Mouse (Mus musculus) myocyte (in vitro differentiated cells): ENCODE measurements around the gene Khdrbs2. TPM values are rescaled to one million over a fixed set of nuclear protein-coding genes. Genes with fewer than 3 reads are reported as not detected.

ENCODE experiments used
- H3K27me3 ChIP-seq: one replicate; pipeline ENCODE4 v1.6.1; 2011; ENCODE audit not compliant: control insufficient read depth, insufficient read depth, insufficient read length
- H3K36me3 ChIP-seq: one replicate; pipeline ENCODE4 v1.6.1; 2011; ENCODE audit not compliant: control insufficient read depth, insufficient read depth
- H3K4me2 ChIP-seq: one replicate; pipeline ENCODE4 v1.6.1; 2011; ENCODE audit warnings: low read depth, control low read depth
- H3K4me3 ChIP-seq: one replicate; pipeline ENCODE4 v1.5.1; 2011; ENCODE audit warnings: mild to moderate bottlenecking, control low read depth, moderate library complexity
- H3K79me2 ChIP-seq: one replicate; pipeline ENCODE4 v1.6.1; 2011; ENCODE audit not compliant: control insufficient read depth, insufficient read depth
- H3ac ChIP-seq: one replicate; pipeline ENCODE4 v1.6.1; 2011; ENCODE audit not compliant: control insufficient read depth, insufficient read length
- CEBPB ChIP-seq: IDR thresholded peaks from 2 replicates; pipeline ENCODE4 v1.6.1; 2011; ENCODE audit warnings: mild to moderate bottlenecking, moderate library complexity; ENCODE audit not compliant: poor library complexity, insufficient read depth, severe bottlenecking
- E2F4 ChIP-seq: IDR thresholded peaks from one replicate; pipeline ENCODE4 v1.6.1; 2011; ENCODE audit warnings: mild to moderate bottlenecking, control low read depth, moderate library complexity; ENCODE audit not compliant: insufficient read depth
- MAX ChIP-seq: IDR thresholded peaks from one replicate; pipeline ENCODE4 v1.6.1; 2011; ENCODE audit warnings: low read depth, mild to moderate bottlenecking, control low read depth
- MYOD1 ChIP-seq, 3 experiments: IDR thresholded peaks; one replicate each; pipeline ENCODE4 v1.6.1; 2011; ENCODE audit warnings: control low read depth in 2 of 3, low read depth in 2 of 3, mild to moderate bottlenecking in 2 of 3, moderate library complexity in 1 of 3; ENCODE audit not compliant: insufficient read length in 2 of 3, control insufficient read depth in 1 of 3
- MYOG ChIP-seq, 3 experiments: IDR thresholded peaks; one replicate each; pipeline ENCODE4 v1.6.1; 2011; ENCODE audit warnings: control low read depth in 2 of 3, low read depth in 2 of 3, mild to moderate bottlenecking in 2 of 3; ENCODE audit not compliant: insufficient read length in 2 of 3, control insufficient read depth in 1 of 3, insufficient read depth in 1 of 3
- POLR2A ChIP-seq: IDR thresholded peaks from one replicate; pipeline ENCODE4 v1.6.1; 2011; ENCODE audit warnings: low read depth, mild to moderate bottlenecking, control low read depth, moderate library complexity; ENCODE audit not compliant: insufficient read length
- POLR2AphosphoS2 ChIP-seq: IDR thresholded peaks from one replicate; pipeline ENCODE4 v1.6.1; 2011; ENCODE audit warnings: low read depth, control low read depth; ENCODE audit not compliant: insufficient read length
- REST ChIP-seq: IDR thresholded peaks from one replicate; pipeline ENCODE4 v1.6.1; 2011; ENCODE audit warnings: mild to moderate bottlenecking, control low read depth, moderate library complexity; ENCODE audit not compliant: insufficient read depth, insufficient read length
- SRF ChIP-seq: IDR thresholded peaks from one replicate; pipeline ENCODE4 v1.6.1; 2011; ENCODE audit warnings: low read depth; ENCODE audit not compliant: control insufficient read depth, insufficient read length
- TCF12 ChIP-seq: IDR thresholded peaks from one replicate; pipeline ENCODE4 v1.6.1; 2011; ENCODE audit warnings: mild to moderate bottlenecking, control low read depth; ENCODE audit not compliant: poor library complexity, insufficient read depth, severe bottlenecking
- TCF3 ChIP-seq: IDR thresholded peaks from one replicate; pipeline ENCODE4 v1.6.1; 2011; ENCODE audit warnings: low read depth, control low read depth; ENCODE audit not compliant: insufficient read length
- USF1 ChIP-seq: IDR thresholded peaks from one replicate; pipeline ENCODE4 v1.6.1; 2011; ENCODE audit warnings: low read depth, mild to moderate bottlenecking, control low read depth, moderate library complexity
- polyA plus RNA-seq: library from polyadenylated mRNA; unstranded; fragments of >200 nt; fragmentation: generic; extraction: Trizol; gene quantifications from one replicate; pipeline ENCODE4 v1.2.1, GENCODE M21; 2012; ENCODE audit warnings: missing spikeins

Khdrbs2 gene
- polyA plus RNA-seq, 1 experiment, result 0.08 TPM

GRCm38 (mm10) chr1:32249602-32250001 is 77.1 kb downstream of the Khdrbs2 start:
- H3K36me3 ChIP-seq, result no peaks in the 10 kb centered on the region
- no peaks in the 10 kb centered on the region for H3K27me3 ChIP-seq
- TF ChIP-seq MYOD1 (IDR thresholded peaks at IDR 0.05; ENCODE audit: control insufficient read depth in 1 of 3, insufficient read length in 2 of 3, low read depth in 2 of 3) (no peak), MAX (no peak), POLR2A (no peak), POLR2AphosphoS2 (no peak), TCF3 (no peak), CEBPB (no peak), REST (no peak), TCF12 (no peak), USF1 (no peak), SRF (no peak), E2F4 (no peak), MYOG (IDR thresholded peaks at IDR 0.05; ENCODE audit: control insufficient read depth in 1 of 3, insufficient read depth in 1 of 3, insufficient read length in 2 of 3, low read depth in 2 of 3) (no peak)
- H3K79me2 ChIP-seq, result no peaks in the 10 kb centered on the region
- no peak overlapping the region for H3K4me3 ChIP-seq
- no peak overlapping the region for H3K4me2 ChIP-seq
- H3ac ChIP-seq, result no peak overlapping the region

- no peak for TF ChIP-seq MYOG (IDR thresholded peaks at IDR 0.05; ENCODE audit: control insufficient read depth in 1 of 3, insufficient read depth in 1 of 3, insufficient read length in 2 of 3, low read depth in 2 of 3)
- TF ChIP-seq E2F4, result no peak
- no peak for TF ChIP-seq TCF3
- TF ChIP-seq MYOD1 (IDR thresholded peaks at IDR 0.05; ENCODE audit: control insufficient read depth in 1 of 3, insufficient read length in 2 of 3, low read depth in 2 of 3), result no peak
- no peak for TF ChIP-seq POLR2AphosphoS2
- TF ChIP-seq SRF, result no peak
- no peak for TF ChIP-seq CEBPB
- TF ChIP-seq TCF12, result no peak
- no peak for TF ChIP-seq REST
- no peak for TF ChIP-seq POLR2A
- TF ChIP-seq USF1, result no peak
- TF ChIP-seq MAX, result no peak
These were observed 77.8 kb downstream of the Khdrbs2 start for GRCm38 (mm10) chr1:32250337-32250736.

DNA sequence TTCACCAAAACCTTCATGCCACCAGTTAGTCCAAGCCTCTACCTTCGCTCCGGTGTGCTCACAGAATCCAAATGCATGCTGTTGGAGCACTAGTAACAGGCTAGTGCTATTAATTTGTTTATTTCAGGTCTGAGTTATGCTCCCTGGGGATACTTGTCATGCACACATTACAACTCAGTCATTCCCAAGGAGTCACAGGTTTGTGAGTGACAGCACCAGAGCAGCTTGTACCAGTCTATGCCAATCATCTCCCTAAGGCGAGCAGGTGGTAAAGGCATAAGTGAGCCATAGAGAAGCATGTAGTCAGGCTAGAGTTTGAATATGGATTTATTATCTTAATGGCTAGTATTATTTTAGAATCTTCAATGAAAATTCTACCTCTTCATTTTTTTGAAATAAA is 86.4 kb downstream of the Khdrbs2 start:
- H3ac ChIP-seq, result no peak overlapping the region
- no peaks in the 10 kb centered on the region for H3K79me2 ChIP-seq
- no peaks in the 10 kb centered on the region for H3K27me3 ChIP-seq
- H3K4me3 ChIP-seq, result no peak overlapping the region
- no peaks in the 10 kb centered on the region for H3K36me3 ChIP-seq
- no peak overlapping the region for H3K4me2 ChIP-seq
- TF ChIP-seq POLR2AphosphoS2 (no peak), MYOD1 (IDR thresholded peaks at IDR 0.05; ENCODE audit: control insufficient read depth in 1 of 3, insufficient read length in 2 of 3, low read depth in 2 of 3) (no peak), TCF3 (no peak), E2F4 (no peak), MAX (no peak), USF1 (no peak), TCF12 (no peak), REST (no peak), SRF (no peak)

More at GRCm38 (mm10) chr1:32250337-32250736, 77.8 kb downstream of the Khdrbs2 start:
- Histone ChIP-seq H3K36me3 (no peaks in the 10 kb centered on the region), H3K79me2 (no peaks in the 10 kb centered on the region), H3K4me2 (no peak overlapping the region), H3K27me3 (no peaks in the 10 kb centered on the region), H3ac (no peak overlapping the region), H3K4me3 (no peak overlapping the region)

DNA sequence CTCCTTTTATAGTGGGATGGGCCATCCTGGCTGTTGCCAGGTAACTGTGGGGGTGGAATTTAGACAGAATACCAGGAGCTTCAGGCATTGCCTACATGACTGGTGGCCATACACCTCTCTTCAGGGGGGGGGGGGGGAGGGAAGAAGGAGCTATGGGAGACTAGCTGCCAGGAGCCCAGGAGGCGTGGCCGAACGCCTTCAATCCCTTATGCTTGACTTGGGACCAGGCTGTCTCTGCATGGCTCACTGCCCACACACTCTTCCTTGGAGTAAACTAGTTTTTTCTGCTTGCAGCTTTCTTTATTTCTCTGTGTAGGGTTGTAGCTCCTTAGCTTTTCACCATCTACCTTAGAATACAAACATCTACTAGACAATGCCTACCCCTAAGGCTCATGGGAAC is 98.0 kb downstream of the Khdrbs2 start:
- H3ac ChIP-seq, result no peak overlapping the region
- no peaks in the 10 kb centered on the region for H3K79me2 ChIP-seq
- no peak for TF ChIP-seq MAX
- no peak for TF ChIP-seq SRF
- no peak for TF ChIP-seq MYOD1 (IDR thresholded peaks at IDR 0.05; ENCODE audit: control insufficient read depth in 1 of 3, insufficient read length in 2 of 3, low read depth in 2 of 3)
- TF ChIP-seq USF1, result no peak
- TF ChIP-seq POLR2A, result no peak
- no peak for TF ChIP-seq E2F4
- TF ChIP-seq REST, result no peak
- TF ChIP-seq TCF3, result no peak
- no peak for TF ChIP-seq CEBPB
- no peak for TF ChIP-seq MYOG (IDR thresholded peaks at IDR 0.05; ENCODE audit: control insufficient read depth in 1 of 3, insufficient read depth in 1 of 3, insufficient read length in 2 of 3, low read depth in 2 of 3)
- no peak for TF ChIP-seq TCF12
- TF ChIP-seq POLR2AphosphoS2, result no peak
- H3K27me3 ChIP-seq, result no peaks in the 10 kb centered on the region
- no peak overlapping the region for H3K4me2 ChIP-seq
- no peak overlapping the region for H3K4me3 ChIP-seq
- H3K36me3 ChIP-seq, result no peaks in the 10 kb centered on the region

DNA sequence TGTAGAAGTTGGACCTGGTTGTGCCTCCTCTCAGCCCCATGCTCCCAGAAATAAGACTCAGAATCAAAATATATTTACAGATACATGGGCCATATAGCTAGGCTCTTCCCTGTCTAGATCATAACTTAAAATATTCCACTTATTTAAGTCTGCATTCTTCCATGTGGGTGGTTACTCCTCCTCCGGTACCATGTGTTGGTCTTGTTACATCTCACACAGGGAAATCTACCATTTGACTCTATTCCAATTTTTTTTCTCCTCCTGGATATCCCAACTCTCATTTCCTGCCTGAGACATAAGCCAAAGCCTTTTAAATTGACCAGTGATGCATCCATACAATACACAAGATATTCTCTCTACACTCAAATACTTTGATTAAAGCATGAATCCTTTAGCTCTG is 122.2 kb downstream of the Khdrbs2 start:
- H3K4me3 ChIP-seq, result no peak overlapping the region
- H3ac ChIP-seq, result no peak overlapping the region
- H3K27me3 ChIP-seq, result no peaks in the 10 kb centered on the region
- no peak overlapping the region for H3K4me2 ChIP-seq
- no peak for TF ChIP-seq MAX
- no peak for TF ChIP-seq MYOG (IDR thresholded peaks at IDR 0.05; ENCODE audit: control insufficient read depth in 1 of 3, insufficient read depth in 1 of 3, insufficient read length in 2 of 3, low read depth in 2 of 3)
- TF ChIP-seq CEBPB, result no peak
- no peak for TF ChIP-seq TCF12
- TF ChIP-seq POLR2A, result no peak
- TF ChIP-seq POLR2AphosphoS2, result no peak
- TF ChIP-seq MYOD1 (IDR thresholded peaks at IDR 0.05; ENCODE audit: control insufficient read depth in 1 of 3, insufficient read length in 2 of 3, low read depth in 2 of 3), result no peak
- no peak for TF ChIP-seq USF1
- no peak for TF ChIP-seq TCF3
- no peak for TF ChIP-seq REST
- TF ChIP-seq SRF, result no peak
- TF ChIP-seq E2F4, result no peak
- no peaks in the 10 kb centered on the region for H3K79me2 ChIP-seq
- H3K36me3 ChIP-seq, result no peaks in the 10 kb centered on the region
